8 mouse cellular contexts compared by ENCODE assay signal in genomic region chr2:51148975-51149374, GRCm38 (mm10). TPM values are rescaled to one million over a fixed set of nuclear protein-coding genes. Genes with fewer than 3 reads are reported as not detected.
DNase-seq lines count a peak whose midpoint lies in the region; ATAC-seq lines count a peak whose summit lies in the region.

TSS of gene Rnd3 (minus strand) at chr2:51149111.

- H3K27ac ChIP-seq in intestine, embryonic 15.5 days: peak within 1 kb of the TSS; percentile 93

- no peaks in the 10 kb centered on the region for H3K36me3 ChIP-seq in intestine, embryonic 15.5 days

- intact Hi-C loops in left cerebral cortex, postnatal 14 days (cut with DNase I): loop anchor here (5.0 kb wide), 2 partner anchors 177 to 842 kb away; no protein-coding TSS in a partner anchor

- peak within 1 kb of the TSS; percentile 89 for H3K9ac ChIP-seq in intestine, embryonic 15.5 days

- under 1% methylated on average over 25 of the region's 25 CpGs for WGBS in intestine, embryonic 15.5 days

- peak within 1 kb of the TSS; percentile 86 for H3K4me3 ChIP-seq in intestine, embryonic 15.5 days (replicated peaks)

- peaks cover 10% of the 10 kb centered on the region for H3K4me1 ChIP-seq in intestine, embryonic 15.5 days (replicated peaks)

- H3K9me3 ChIP-seq in intestine, embryonic 15.5 days: no peaks in the 10 kb centered on the region

- H3K4me2 ChIP-seq in intestine, embryonic 15.5 days (replicated peaks): peak within 1 kb of the TSS; percentile 61

- ATAC-seq in intestine, embryonic 15.5 days: peak; percentile 89
- ATAC-seq in megakaryocyte-erythroid progenitor cell, adult 5-6 weeks (replicated peaks; ENCODE audit: low FRiP score, low TSS enrichment, poor library complexity, severe bottlenecking): peak; percentile 91

- DNase-seq in adrenal gland, adult 18-20 months (ENCODE audit: low spot score in 2 of 2): peak; percentile 94 to 95
- DNase-seq in embryo, embryonic 10 days (ENCODE audit: low spot score): peak; percentile 99
- DNase-seq in gastrocnemius, postnatal 25 days: peak; percentile 93
- DNase-seq in left cerebral cortex, postnatal 14 days (ENCODE audit: low spot score in 2 of 2): peak; percentile 93 to 94
- peak; percentile 93 for DNase-seq in right cerebral cortex, postnatal 14 days
- DNase-seq in urinary bladder, postnatal 25 days (ENCODE audit: low spot score): peak; percentile 97

- no peaks in the 10 kb centered on the region for H3K27me3 ChIP-seq in intestine, embryonic 15.5 days (replicated peaks)

RNA-seq across cellular contexts. Expression of gene Rnd3, which starts in this region (rescaled TPM):
- total RNA-seq in adrenal gland, adult 18-20 months (2021): 10 to 100 TPM; 33.9 to 35.3 TPM
- total RNA-seq in gastrocnemius, postnatal 25 days (2021): 10 to 100 TPM in 1 of 2 experiments, 1 to 10 TPM in 1; 9.3 to 10.5 TPM
- 58.9 and 69.4 TPM in 2 replicates for polyA plus RNA-seq in intestine, embryonic 15.5 days (2015; fragmentation: Nextera tagmentation; extraction: Ambion mirVana)
- total RNA-seq in left cerebral cortex, postnatal 14 days (2021): 10 to 100 TPM; 17.6 to 22.8 TPM
- total RNA-seq in megakaryocyte-erythroid progenitor cell, adult 5-6 weeks (2014; fragmentation: Nextera tagmentation): not detected in 2 replicates
- total RNA-seq in megakaryocyte-erythroid progenitor cell, adult 5-6 weeks (2017): 0.99 and 2.3 TPM in 2 replicates

Comparison
In these comparisons a context has a peak if more than half of its experiments do, and no peak if none do; other contexts are left out.
1. Peak in every context shown above with its lines: DNase-seq, ATAC-seq, H3K4me3 ChIP-seq and H3K27ac ChIP-seq.